Mouse (Mus musculus) kidney, embryonic 15.5 days (tissue): Measurements from ENCODE around the gene Prss12. TPM values are rescaled to one million over a fixed set of nuclear protein-coding genes. Genes with fewer than 3 reads are reported as not detected.

Experiments used
- ATAC-seq: fragments of 200-750 bp; cut with Nextera tagmentation; replicated peaks from 2 replicates; pipeline ENCODE4 v1.8.0; 2017; ENCODE audit warnings: moderate TSS enrichment; ENCODE audit not compliant: low FRiP score
- H3K27ac ChIP-seq: fragments of 300-500 bp; sonication (generic); 2 replicates; pipeline ENCODE4 v1.5.1; 2015; ENCODE audit warnings: mild to moderate bottlenecking, inconsistent platforms
- H3K27me3 ChIP-seq: fragments of 300-500 bp; sonication (generic); 2 replicates; pipeline ENCODE4 v1.6.1; 2015; ENCODE audit warnings: inconsistent platforms
- H3K36me3 ChIP-seq: fragments of 300-500 bp; sonication (generic); 2 replicates; pipeline ENCODE4 v1.6.1; 2015; ENCODE audit warnings: inconsistent platforms
- H3K4me1 ChIP-seq: fragments of 300-500 bp; sonication (generic); 2 replicates; pipeline ENCODE4 v1.6.1; 2015; ENCODE audit warnings: inconsistent platforms
- H3K4me2 ChIP-seq: fragments of 300-500 bp; sonication (generic); 2 replicates; pipeline ENCODE4 v1.6.1; 2015; ENCODE audit warnings: moderate library complexity, mild to moderate bottlenecking, inconsistent platforms
- H3K4me3 ChIP-seq: fragments of 300-500 bp; sonication (generic); replicated peaks from 2 replicates; pipeline ENCODE4 v1.5.1; 2015; ENCODE audit warnings: mild to moderate bottlenecking, inconsistent platforms
- H3K9ac ChIP-seq: fragments of 300-500 bp; sonication (generic); 2 replicates; pipeline ENCODE4 v1.6.1; 2015; ENCODE audit warnings: mild to moderate bottlenecking, inconsistent platforms
- H3K9me3 ChIP-seq: fragments of 300-500 bp; sonication (generic); replicated peaks from 2 replicates; pipeline ENCODE4 v1.6.1; 2016; ENCODE audit warnings: inconsistent platforms
- WGBS: fragments of 180-500 bp; shearing (Covaris S2); methylation state at CpG from one replicate; pipeline ENCODE4 v1.1.7; 2015; ENCODE audit warnings: mixed read lengths; 5-methylcytosine and 5-hydroxymethylcytosine counted together
- polyA plus RNA-seq: library from polyadenylated mRNA; unstranded; fragments of >200 nt; fragmentation: Nextera tagmentation; extraction: Ambion mirVana; gene quantifications from 2 replicates; pipeline ENCODE4 v1.2.1, GENCODE M21; 2015

Prss12 gene
- polyA plus RNA-seq, 1 experiment from 2014 or later, result 5.6 TPM

DNA sequence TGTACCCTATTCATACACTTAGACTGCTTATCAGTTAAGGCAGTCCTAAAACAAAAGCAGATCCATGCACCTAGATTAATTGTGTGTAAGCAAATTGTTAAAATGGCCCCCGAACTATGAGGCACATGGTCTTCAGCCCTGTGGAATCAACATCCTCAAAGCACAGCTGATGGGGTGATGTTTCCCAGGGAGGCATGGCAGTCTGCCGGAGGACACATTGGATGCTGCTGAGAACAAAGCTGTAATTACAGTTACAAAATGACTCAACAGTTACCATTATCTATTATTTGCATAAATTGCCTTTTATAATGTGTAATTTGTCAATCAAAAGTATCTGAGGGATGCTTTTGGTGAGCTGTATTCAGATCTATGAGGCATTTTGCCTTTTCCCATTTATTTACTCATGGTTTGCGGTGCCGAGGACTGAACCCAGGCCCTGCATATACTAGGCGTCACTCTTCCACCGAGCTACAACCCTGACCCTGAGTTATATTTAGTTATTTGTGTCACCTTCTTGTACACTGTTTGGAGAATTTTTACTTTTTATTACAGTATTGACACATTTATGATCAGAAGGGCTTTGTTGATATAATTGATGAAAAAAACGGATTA is 108.6 kb downstream of the Prss12 start:
- H3K27me3 ChIP-seq, result no peaks in the 10 kb centered on the region
- no peaks in the 10 kb centered on the region for H3K36me3 ChIP-seq
- no peaks in the 10 kb centered on the region for H3K4me1 ChIP-seq
- no peak overlapping the region for H3K4me3 ChIP-seq
- no peak overlapping the region for H3K9ac ChIP-seq
- no peak for ATAC-seq
- H3K9me3 ChIP-seq, result no peaks in the 10 kb centered on the region
- WGBS, result 89% methylated on average over 7 of the region's 7 CpGs
- no peak overlapping the region for H3K27ac ChIP-seq
- no peak overlapping the region for H3K4me2 ChIP-seq

Other genes starting within 250 kb of the Prss12 start
- gene Synpo2, start 210.8 kb upstream of the Prss12 start, polyA plus RNA-seq, result 8.3 and 11.5 TPM in 2 replicates
- 68.5 and 72.6 TPM in 2 replicates for gene Sec24d, start 179.5 kb upstream of the Prss12 start, polyA plus RNA-seq
- gene Mettl14, start 60.8 kb upstream of the Prss12 start, polyA plus RNA-seq, result 29.0 and 30.8 TPM in 2 replicates
- gene Ndst3, start 243.9 kb downstream of the Prss12 start, polyA plus RNA-seq, result 1.3 and 1.4 TPM in 2 replicates